Mouse (Mus musculus) CH12.LX (cell line): ENCODE data around the gene Gm10197.

ENCODE experiments used
- CTCF ChIP-seq, 2 experiments: IDR thresholded peaks in 1 of 2; conservative IDR thresholded peaks in 1 of 2; 2 replicates each; pipeline ENCODE4 v1.5.1; 2011 to 2012; ENCODE audit warnings: low read depth in 2 of 2, low read length in 2 of 2, improper control_type of control experiment in 1 of 2, inconsistent platforms in 1 of 2, mild to moderate bottlenecking in 1 of 2, moderate library complexity in 1 of 2
- EP300 ChIP-seq: IDR thresholded peaks from 2 replicates; pipeline ENCODE4 v1.6.1; 2011; ENCODE audit warnings: low read length, improper control_type of control experiment
- HCFC1 ChIP-seq: IDR thresholded peaks from 2 replicates; pipeline ENCODE4 v1.6.1; 2012; ENCODE audit warnings: low read depth, mild to moderate bottlenecking, inconsistent platforms, low read length, improper control_type of control experiment
- JUND ChIP-seq: conservative IDR thresholded peaks from 2 replicates; pipeline ENCODE4 v1.6.1; 2011; ENCODE audit warnings: low read depth, low read length, improper control_type of control experiment
- MAX ChIP-seq: IDR thresholded peaks from 2 replicates; pipeline ENCODE4 v1.6.1; 2011; ENCODE audit warnings: low read length, improper control_type of control experiment
- MAZ ChIP-seq: IDR thresholded peaks from 2 replicates; pipeline ENCODE4 v1.6.1; 2012; ENCODE audit warnings: low read depth, mild to moderate bottlenecking, inconsistent platforms, low read length, improper control_type of control experiment, moderate library complexity
- POLR2A ChIP-seq: IDR thresholded peaks from 2 replicates; pipeline ENCODE4 v1.6.1; 2011; ENCODE audit warnings: low read depth, mild to moderate bottlenecking, improper control_type of control experiment, low read length
- TCF12 ChIP-seq: IDR thresholded peaks from 2 replicates; pipeline ENCODE4 v1.6.1; 2014; ENCODE audit warnings: low read depth, mild to moderate bottlenecking, inconsistent platforms, low read length, improper control_type of control experiment
- USF2 ChIP-seq: conservative IDR thresholded peaks from 2 replicates; pipeline ENCODE4 v1.6.1; 2011; ENCODE audit warnings: low read depth, low read length, improper control_type of control experiment
- ZC3H11A ChIP-seq: IDR thresholded peaks from 2 replicates; pipeline ENCODE4 v1.6.1; 2012; ENCODE audit warnings: low read depth, mild to moderate bottlenecking, inconsistent platforms, low read length, improper control_type of control experiment

GRCm38 (mm10) chr19:53335241-53335640 is 36.3 kb downstream of the Gm10197 start:
- TF ChIP-seq USF2, result no peak
- TF ChIP-seq CTCF (conservative IDR thresholded peaks at IDR 0.05 in 1 of 2, IDR thresholded peaks at IDR 0.05 in 1 of 2; ENCODE audit: low read depth in 2 of 2, low read length in 2 of 2), result no peak
- TF ChIP-seq JUND, result no peak
- no peak for TF ChIP-seq MAX
- no peak for TF ChIP-seq POLR2A
- no peak for TF ChIP-seq ZC3H11A
- no peak for TF ChIP-seq MAZ
- no peak for TF ChIP-seq EP300
- no peak for TF ChIP-seq TCF12
- no peak for TF ChIP-seq HCFC1
